Mouse (Mus musculus): ENCODE data around the gene Plekhg3. TPM values are rescaled to one million over a fixed set of nuclear protein-coding genes. Genes with fewer than 3 reads are reported as not detected.

Gene Plekhg3
- polyA plus RNA-seq, 1 experiment from 2014 or later: 0.63 TPM

DNA sequence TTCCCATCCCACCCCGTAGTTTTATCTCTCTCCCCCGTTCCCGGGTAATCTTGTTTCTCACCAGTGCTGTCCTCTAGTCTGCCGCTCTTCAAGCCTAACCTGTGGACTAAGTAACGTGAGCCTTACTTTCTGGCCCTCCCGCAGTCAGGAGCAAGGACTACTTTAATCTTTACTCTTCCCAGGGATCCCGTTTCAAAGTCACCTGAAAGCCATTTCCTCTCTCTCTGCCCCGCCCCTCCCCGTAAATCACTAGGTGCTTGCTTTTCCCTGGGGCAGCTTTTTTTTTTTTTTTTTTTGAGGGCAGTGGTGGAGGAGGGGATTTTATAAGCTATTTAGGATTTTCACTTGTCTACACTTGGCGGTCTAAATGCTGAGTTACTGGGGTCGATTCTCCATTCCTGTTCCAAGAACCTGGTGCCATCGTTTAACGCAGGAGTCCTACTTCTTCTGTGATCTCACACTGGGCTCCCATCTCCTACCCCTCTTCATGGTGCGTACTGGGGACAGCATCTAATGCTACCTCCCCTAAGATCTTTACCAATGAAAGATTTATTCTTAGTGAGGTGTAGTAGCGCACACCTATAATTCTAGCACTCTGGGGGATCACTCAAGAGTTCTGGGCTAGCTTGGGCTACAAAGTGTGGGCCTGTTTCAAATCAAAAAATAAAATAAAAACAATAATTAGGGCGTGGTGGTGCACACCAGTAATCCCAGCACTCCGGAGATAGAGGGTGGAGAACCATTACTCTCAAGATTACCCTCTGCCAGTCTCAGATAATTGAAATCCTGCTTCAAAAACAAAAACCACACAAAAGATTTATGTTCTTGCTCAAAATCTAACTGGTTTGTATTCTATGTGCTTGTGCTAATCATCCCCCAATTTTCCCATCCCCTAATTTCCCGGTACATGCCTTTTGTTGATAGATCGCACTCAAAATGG is 1.6 kb downstream of the Plekhg3 start:
- Histone ChIP-seq H3K36me3 (ENCODE audit: poor library complexity, severe bottlenecking) (no peaks in the 10 kb centered on the region), H3K9me3 (replicated peaks) (no peaks in the 10 kb centered on the region), H3K27me3 (peaks cover 70% of the 10 kb centered on the region), H3K9ac (peak overlapping the region; percentile 62; the same call in 1 of the 2 replicates), H3K4me2 (peak overlapping the region; percentile 95), H3K4me3 (peak overlapping the region; percentile 58), H3K27ac (no peak overlapping the region), H3K4me1 (peaks cover 26% of the 10 kb centered on the region)
- 1% methylated on average over 19 of the region's 19 CpGs for WGBS
- ATAC-seq: no peak

DNA sequence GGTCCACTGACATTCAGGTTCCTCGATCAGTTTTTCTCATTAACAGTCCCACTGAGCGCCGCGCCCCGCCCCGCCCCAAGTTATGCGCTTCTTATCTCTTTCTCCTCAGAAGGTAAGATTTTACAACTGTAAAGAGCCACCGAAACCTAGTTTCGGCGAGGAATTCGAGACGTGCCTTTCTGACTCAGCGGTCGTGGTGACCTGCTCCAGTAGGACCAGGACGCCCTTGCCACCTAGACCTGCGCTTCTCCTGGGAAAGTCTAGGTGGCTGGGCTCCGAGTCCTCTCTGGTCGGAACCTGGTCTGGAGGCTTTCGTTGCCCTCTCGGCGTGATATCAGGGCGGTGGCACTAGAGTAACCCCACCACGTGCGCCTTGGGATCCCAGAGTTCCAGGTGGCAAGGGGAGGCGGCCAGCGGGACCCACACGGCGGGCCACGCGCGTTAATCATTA is 2.3 kb downstream of the Plekhg3 start:
- ATAC-seq: no peak
- peak overlapping the region; percentile 95 for H3K4me2 ChIP-seq
- peak overlapping the region; percentile 62 for H3K9ac ChIP-seq
- no peak overlapping the region for H3K27ac ChIP-seq
- H3K36me3 ChIP-seq (ENCODE audit: poor library complexity, severe bottlenecking): no peaks in the 10 kb centered on the region
- H3K4me3 ChIP-seq: peak overlapping the region; percentile 58
- H3K9me3 ChIP-seq (replicated peaks): no peaks in the 10 kb centered on the region
- peaks cover 26% of the 10 kb centered on the region for H3K4me1 ChIP-seq
- under 1% methylated on average over 31 of the region's 31 CpGs for WGBS
- peaks cover 70% of the 10 kb centered on the region for H3K27me3 ChIP-seq

DNA sequence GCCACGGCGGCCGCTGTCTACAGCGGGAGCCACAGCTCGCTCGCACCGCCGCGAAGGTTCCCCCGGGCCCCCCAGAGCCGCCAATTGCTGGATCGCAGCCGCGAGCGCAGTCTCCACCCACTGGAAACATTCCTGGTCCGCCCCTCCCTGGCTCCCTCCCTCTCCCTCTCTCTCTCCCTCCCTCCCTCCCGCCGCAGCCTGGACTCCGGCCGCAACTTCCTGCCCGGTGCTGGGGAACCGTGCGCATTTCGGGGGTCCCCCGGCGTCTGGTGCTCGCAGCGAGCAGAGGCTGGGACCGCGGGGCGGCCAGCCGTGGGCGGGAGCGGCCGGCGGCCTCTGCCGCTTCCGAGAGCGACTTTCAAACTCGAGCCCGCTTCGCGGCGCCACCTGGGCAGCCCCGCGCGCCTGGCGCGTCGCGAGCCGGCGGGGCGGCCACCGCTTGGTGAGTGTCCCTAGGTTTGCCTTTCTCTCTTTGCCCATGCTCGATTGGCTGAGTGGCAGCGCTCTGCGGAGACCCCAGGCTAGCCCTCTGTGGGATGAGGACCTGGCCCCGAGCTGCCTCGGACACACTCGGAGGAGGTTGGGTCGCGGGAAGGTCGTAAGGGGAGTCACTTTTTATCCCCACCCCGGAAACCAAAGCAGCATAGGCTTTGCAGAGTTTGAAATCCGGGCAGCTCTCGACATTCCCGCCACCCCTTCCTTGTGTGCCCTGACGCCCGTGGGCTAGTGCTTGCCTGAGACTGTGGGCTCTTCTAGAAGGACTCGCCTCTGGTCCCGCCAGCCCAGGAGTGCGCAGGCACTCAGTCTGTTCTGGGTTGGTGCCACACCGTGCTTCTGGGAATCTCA is 2.9 kb downstream of the Plekhg3 start:
- H3K4me3 ChIP-seq: peak overlapping the region; percentile 58
- peak overlapping the region; percentile 62 for H3K9ac ChIP-seq
- WGBS: 1% methylated on average over 59 of the region's 74 CpGs
- H3K27me3 ChIP-seq: peaks cover 70% of the 10 kb centered on the region
- peaks cover 26% of the 10 kb centered on the region for H3K4me1 ChIP-seq
- no peaks in the 10 kb centered on the region for H3K9me3 ChIP-seq (replicated peaks)
- peak overlapping the region; percentile 95 for H3K4me2 ChIP-seq
- peak; percentile 82 for ATAC-seq
- no peak overlapping the region for H3K27ac ChIP-seq
- H3K36me3 ChIP-seq (ENCODE audit: poor library complexity, severe bottlenecking): no peaks in the 10 kb centered on the region

DNA sequence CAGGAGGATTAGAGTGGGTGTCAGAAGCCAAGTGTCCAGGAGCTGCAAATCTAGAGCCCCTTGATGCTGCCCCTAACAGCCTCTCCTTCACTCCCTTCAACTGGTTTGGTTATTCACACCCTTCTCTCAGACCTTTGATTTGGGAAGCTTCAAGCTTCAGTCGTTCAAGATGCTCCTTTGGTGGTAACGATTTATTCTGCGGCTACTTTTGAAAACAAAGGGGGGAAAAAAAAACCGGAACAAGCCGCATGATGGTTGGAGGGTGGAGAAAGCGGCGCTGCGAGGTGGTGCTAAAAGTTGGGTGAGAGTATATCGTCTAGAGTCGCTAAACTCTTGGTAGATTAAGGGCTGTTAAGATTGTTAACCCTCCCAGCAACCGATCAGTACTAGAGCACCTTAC is 3.5 kb downstream of the Plekhg3 start:
- Histone ChIP-seq H3K4me1 (peaks cover 26% of the 10 kb centered on the region), H3K4me3 (peak overlapping the region; percentile 58), H3K9me3 (replicated peaks) (no peaks in the 10 kb centered on the region), H3K36me3 (ENCODE audit: poor library complexity, severe bottlenecking) (no peaks in the 10 kb centered on the region), H3K27me3 (peaks cover 68% of the 10 kb centered on the region), H3K4me2 (peak overlapping the region; percentile 95), H3K27ac (no peak overlapping the region), H3K9ac (peak overlapping the region; percentile 62)
- 1% methylated on average over 11 of the region's 11 CpGs for WGBS
- ATAC-seq: no peak

DNA sequence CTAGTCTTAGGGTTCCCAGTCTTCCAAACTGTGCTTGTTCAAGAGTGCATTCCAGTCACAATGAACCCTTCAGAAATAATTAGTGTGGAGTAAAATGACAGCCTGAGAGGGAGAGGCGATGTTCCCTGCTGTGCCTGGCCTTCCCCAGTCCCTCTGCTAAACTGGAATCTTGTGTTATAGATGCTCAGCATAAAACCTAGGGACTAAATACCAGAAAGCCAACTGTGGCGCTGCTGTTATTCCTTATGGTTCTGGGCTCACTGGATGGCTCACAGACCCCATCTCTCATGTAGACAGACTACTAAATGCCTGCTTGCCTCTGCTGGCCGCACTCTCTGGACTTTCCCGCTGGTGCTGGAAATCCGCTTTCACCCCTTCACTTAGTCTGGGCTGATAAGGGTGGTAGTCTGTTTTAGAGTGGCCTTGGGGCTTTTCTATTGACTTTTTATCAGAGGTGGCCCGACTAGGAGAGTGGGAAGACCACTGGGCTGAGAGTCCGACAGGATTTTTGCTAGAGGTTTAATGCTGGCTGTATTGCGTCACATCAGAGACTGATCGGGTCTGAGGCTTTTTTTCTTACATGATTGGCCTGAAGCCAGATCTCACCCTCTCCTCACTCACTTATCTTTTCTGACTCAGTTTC is 4.1 kb downstream of the Plekhg3 start:
- Histone ChIP-seq H3K9ac (no peak overlapping the region), H3K4me2 (peak overlapping the region; percentile 95; the same call in 1 of the 2 replicates), H3K9me3 (replicated peaks) (no peaks in the 10 kb centered on the region), H3K27ac (no peak overlapping the region), H3K4me1 (peaks cover 26% of the 10 kb centered on the region), H3K36me3 (ENCODE audit: poor library complexity, severe bottlenecking) (no peaks in the 10 kb centered on the region), H3K27me3 (peaks cover 63% of the 10 kb centered on the region), H3K4me3 (no peak overlapping the region)
- ATAC-seq: no peak
- 26% methylated on average over 9 of the region's 9 CpGs for WGBS

DNA sequence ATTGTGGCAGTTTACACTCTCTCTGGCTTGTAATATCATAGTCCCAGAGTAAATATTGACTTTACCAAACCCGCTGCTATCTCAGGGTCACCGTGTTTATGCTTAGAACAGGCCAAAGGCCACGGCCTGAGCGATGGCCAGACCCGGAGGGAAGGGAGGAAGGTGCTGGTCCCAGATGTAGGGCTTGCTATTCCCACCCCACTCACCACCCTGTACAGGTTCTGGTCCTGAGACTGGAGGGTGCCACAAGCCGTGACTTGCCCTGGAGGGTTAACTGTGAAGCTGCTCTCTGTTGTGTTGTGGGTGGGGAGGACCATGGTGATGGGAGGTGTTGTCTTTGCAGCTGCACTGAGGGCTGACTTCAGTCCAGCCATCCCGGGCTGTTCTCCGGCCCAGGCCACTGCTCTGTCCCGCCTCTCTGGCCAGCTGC is 4.8 kb downstream of the Plekhg3 start:
- peaks cover 57% of the 10 kb centered on the region for H3K27me3 ChIP-seq
- peaks cover 26% of the 10 kb centered on the region for H3K4me1 ChIP-seq
- no peak overlapping the region for H3K4me2 ChIP-seq
- H3K4me3 ChIP-seq: no peak overlapping the region
- WGBS: 57% methylated on average over 9 of the region's 9 CpGs
- no peak overlapping the region for H3K9ac ChIP-seq
- no peaks in the 10 kb centered on the region for H3K9me3 ChIP-seq (replicated peaks)
- no peaks in the 10 kb centered on the region for H3K36me3 ChIP-seq (ENCODE audit: poor library complexity, severe bottlenecking)
- H3K27ac ChIP-seq: no peak overlapping the region
- no peak for ATAC-seq

DNA sequence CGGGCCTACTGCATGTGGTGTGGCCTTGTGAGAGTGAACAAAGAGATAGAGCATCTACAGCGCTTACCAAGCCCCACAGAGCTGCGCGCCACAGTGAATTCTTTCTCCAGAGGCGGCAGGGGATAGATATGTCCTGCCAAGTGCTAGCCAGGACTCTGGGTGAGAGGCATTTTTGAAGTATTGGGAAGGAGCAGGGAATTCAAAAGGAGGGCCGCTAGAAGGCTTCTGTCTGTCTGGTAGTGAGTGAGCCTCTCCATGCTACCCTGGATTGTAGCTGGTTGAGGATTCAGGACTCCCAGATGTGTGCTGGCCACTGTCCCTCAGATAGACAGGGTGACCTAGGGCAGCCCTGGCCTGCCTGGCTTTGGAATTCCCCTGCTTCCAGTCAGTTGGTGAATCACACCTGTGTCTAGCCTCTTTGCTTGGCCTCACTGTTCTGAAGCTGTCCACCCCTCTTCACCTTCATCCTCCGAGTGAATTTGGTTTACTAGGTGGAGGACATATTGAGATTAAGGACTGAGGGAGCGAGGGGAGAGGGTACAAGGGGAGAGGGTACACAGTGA is 6.0 kb downstream of the Plekhg3 start:
- no peak overlapping the region for H3K27ac ChIP-seq
- no peak overlapping the region for H3K4me2 ChIP-seq
- peaks cover 26% of the 10 kb centered on the region for H3K4me1 ChIP-seq
- WGBS: 81% methylated on average over 8 of the region's 8 CpGs
- peaks cover 45% of the 10 kb centered on the region for H3K27me3 ChIP-seq
- ATAC-seq: no peak
- H3K4me3 ChIP-seq: no peak overlapping the region
- H3K9ac ChIP-seq: no peak overlapping the region
- no peaks in the 10 kb centered on the region for H3K36me3 ChIP-seq (ENCODE audit: poor library complexity, severe bottlenecking)
- no peaks in the 10 kb centered on the region for H3K9me3 ChIP-seq (replicated peaks)

DNA sequence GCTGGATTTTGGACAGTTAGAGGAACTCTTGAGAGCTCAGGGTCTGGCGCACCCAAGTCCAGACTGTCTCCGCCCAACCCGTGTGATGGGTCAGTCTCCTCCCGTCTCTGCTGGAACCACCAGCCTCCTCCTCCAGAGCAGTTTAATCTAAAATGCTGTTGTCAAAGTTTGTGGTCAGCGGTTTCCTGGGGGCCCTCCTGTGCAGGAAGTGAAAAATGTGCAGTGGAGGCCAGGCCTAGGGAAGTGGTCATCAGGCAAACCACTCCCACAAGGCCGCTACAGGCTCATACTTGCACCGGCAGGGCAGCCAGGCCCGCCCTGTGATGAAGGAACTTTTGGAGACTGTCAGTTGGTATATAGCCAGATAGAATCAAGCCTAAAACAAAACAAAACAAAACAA is 6.7 kb downstream of the Plekhg3 start:
- H3K27me3 ChIP-seq: peaks cover 37% of the 10 kb centered on the region
- ATAC-seq: no peak
- no peaks in the 10 kb centered on the region for H3K9me3 ChIP-seq (replicated peaks)
- H3K4me3 ChIP-seq: no peak overlapping the region
- no peaks in the 10 kb centered on the region for H3K36me3 ChIP-seq (ENCODE audit: poor library complexity, severe bottlenecking)
- no peak overlapping the region for H3K27ac ChIP-seq
- WGBS: 98% methylated on average over 8 of the region's 8 CpGs
- peaks cover 24% of the 10 kb centered on the region for H3K4me1 ChIP-seq
- no peak overlapping the region for H3K9ac ChIP-seq
- no peak overlapping the region for H3K4me2 ChIP-seq

DNA sequence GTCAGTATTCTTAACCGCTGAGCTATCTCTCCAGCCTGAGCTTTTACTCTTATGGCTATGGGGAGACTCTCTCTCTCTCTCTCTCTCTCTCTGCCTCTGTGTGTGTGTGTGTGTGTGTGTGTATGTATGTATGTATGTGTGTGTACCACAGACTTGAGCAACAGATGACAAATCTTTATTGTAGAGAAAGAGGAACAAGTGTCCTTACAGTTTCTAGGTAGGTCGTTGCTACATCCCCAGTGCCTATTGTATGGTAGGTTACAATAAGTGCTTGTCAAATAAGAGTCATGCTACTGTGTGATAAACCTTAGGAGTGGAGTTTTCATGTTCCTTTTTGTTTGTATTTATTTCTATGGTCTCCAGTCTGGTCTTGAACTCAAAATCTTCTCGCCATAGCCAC is 9.5 kb downstream of the Plekhg3 start:
- H3K27me3 ChIP-seq: peaks cover 10% of the 10 kb centered on the region
- no peaks in the 10 kb centered on the region for H3K9me3 ChIP-seq (replicated peaks)
- no peak for ATAC-seq
- H3K9ac ChIP-seq: no peak overlapping the region
- H3K4me2 ChIP-seq: no peak overlapping the region
- WGBS: 91% methylated on average over 3 of the region's 3 CpGs
- H3K4me1 ChIP-seq: no peaks in the 10 kb centered on the region
- no peak overlapping the region for H3K27ac ChIP-seq
- H3K4me3 ChIP-seq: no peak overlapping the region
- H3K36me3 ChIP-seq (ENCODE audit: poor library complexity, severe bottlenecking): no peaks in the 10 kb centered on the region

DNA sequence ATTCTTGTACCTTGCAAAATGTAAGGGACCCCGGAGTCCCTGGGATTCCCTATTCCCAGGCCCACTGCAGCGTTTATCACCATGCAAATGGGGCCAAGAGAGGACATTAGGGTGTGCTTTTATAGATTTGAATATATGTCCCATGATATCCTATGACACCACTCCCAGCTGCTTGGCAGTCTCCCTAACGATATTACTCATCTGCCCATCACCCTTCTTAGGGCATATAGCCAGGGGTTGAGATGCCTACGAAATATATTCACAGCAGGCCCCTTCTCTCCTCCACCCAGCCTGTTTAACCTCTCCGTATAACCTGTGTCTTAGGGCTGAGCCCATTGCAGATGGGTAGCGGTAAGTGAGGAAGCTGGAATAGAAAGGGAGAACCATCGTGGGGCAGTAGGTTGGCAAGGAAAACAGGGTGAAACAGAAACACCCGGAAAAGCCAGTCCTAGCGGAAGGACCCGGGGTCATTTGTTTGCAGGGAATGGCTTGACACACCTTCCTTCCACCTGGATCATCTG is 10.1 kb downstream of the Plekhg3 start:
- 78% methylated on average over 10 of the region's 10 CpGs for WGBS

DNA sequence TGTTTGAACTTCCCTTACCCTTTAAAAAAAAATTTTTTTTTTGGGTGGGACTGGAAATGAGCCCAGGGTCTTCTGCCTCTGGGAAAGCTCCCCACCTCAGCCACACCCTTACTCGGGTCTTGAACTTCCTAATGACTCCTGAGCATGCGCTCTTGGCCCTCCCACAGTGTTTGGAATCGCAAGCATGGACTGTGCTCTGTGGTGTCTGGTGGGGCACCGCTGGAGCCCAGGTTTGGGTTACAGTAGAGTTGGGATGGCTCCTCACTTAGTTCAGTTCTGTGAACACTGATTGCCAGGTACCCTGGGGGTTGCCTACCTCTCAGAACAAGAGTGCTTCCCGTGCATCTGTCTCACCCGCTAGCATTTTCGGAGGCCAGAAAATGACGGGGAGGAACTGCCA is 10.8 kb downstream of the Plekhg3 start:
- Histone ChIP-seq H3K27ac (no peak overlapping the region), H3K9me3 (replicated peaks) (no peaks in the 10 kb centered on the region), H3K4me3 (no peak overlapping the region), H3K9ac (no peak overlapping the region), H3K27me3 (peaks cover 13% of the 10 kb centered on the region; the same call in 1 of the 2 replicates), H3K4me1 (peaks cover 5% of the 10 kb centered on the region), H3K36me3 (ENCODE audit: poor library complexity, severe bottlenecking) (no peaks in the 10 kb centered on the region), H3K4me2 (no peak overlapping the region)
- ATAC-seq: no peak
- WGBS: 45% methylated on average over 8 of the region's 8 CpGs

More for the DNA sequence above, 10.1 kb downstream of the Plekhg3 start:
- ATAC-seq: no peak
- Histone ChIP-seq H3K4me1 (no peaks in the 10 kb centered on the region), H3K27ac (no peak overlapping the region), H3K36me3 (ENCODE audit: poor library complexity, severe bottlenecking) (no peaks in the 10 kb centered on the region), H3K4me2 (no peak overlapping the region), H3K9me3 (replicated peaks) (no peaks in the 10 kb centered on the region), H3K27me3 (peaks cover 10% of the 10 kb centered on the region), H3K9ac (no peak overlapping the region), H3K4me3 (no peak overlapping the region)

All from forebrain, embryonic 13.5 days (tissue).